Mouse (Mus musculus): ENCODE results near the gene Smtn.

Smtn gene

DNA sequence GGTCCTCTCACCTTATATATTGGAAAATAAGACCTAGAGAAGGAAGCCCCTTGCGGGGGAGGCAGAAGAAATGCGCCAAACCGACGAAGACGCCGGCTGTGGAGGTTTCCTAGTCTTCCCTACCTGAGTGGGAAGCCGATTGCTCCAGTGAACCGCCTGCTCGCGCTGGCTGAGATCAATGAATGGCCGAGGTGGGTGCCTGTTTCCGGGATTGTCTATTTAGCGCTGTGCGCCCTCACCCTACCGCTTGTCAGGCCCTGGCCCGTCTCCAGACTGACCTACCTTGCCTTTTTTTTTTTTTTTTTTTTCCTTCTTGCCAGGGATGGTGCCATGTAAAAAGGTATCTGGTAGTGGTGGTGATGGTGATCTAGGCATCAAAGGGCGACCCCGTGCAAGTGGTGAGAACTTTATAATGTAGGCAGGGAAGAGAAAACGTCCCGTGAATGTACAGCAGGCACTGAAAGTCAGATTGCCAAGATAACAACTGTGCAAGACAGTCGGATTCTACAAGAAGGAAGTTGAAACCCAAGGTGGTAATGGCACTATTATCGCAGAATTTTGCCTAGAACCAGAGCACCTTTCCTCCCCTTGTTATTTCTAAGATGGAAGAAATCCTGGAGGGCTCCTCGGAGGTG lies at the start of gene Smtn:
TSS of gene Smtn (minus strand) at position 162 of the 635 bp plus-strand sequence.
- no peak for DNase-seq (ENCODE audit: low spot score in 2 of 2)

DNA sequence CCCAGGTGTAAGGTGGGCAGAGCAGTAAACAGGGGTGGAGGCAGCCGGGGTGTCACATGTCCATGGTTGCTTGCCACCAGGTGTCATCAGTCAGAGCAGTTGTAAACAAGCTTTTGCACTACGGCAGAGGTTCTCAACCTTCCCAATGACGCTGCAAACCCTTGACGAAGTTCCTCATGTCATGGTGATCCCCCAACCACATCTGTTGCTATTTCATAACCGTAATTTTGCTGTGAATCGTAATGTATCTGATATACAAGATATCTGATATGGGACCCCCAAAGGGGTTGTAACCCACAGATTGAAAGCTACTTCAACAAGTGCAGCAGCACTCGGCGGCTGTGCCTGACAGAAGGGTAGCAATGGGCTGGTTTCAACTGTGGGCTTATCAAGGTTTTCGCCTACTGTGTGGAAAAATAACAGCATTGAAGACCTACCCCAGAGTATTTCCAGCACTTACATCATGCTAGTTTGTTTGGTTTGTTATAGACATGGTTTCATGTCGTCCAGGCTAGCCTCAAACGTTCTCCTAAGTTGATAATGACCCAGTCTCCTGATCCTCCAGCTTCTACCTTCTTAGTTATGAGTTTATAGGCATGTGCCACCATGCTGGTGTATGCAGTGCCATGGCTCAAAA lies 47.7 kb upstream of the Smtn start:
- no peak for DNase-seq (ENCODE audit: low spot score in 2 of 2)

DNA sequence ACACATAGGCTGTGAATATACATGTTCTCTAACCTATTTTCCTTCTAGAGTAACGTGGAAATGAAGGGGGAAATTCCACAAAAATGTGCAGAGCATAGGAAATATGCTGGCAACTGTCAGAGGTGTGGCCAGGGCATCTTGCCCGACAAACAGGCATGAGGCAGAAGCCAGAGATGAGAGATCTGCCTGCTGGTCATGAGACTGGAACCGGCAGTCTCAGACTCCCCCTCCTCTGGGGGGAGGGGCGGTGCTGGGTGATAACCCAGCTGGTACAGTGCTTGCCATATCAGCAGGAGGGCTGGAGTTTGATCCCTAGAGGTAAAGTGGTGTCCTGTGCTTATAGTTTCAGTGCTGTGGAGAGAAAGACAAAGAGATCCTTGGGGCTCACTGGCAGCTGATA lies 46.9 kb upstream of the Smtn start:
- peak in 1 of 2 experiments; percentile 3 for DNase-seq (ENCODE audit: low spot score in 2 of 2)

DNA sequence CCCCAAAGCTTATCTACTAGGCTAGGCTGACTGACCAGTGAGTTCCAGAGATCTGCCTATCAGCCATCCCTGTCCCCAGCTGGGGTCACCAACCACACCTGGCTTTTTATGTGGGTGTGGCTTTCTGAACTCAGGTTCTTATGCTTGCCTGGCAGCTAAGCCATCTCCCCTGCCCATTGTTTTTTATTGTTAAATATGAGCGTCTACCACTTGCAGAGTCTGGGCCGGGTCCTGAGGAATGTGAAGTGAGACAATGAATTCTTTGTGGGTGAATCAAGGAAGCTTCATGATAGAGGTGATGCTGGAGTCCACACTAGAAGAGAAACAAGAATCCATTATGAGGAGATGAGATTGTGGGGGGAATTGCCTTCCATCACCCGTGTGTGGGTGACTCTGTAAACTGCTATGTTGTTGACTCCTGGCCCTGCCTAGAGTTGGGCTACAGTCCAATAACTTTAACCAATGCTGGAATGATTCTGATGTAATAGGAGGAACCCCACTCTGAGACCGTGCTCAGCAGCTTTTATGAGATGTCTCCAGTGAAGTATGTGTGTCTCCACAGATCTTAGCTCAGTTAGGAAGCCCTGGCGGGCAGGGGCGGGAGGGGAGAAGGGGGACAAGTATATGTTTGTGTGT lies 45.7 kb upstream of the Smtn start:
- no peak for DNase-seq (ENCODE audit: low spot score in 2 of 2)

DNA sequence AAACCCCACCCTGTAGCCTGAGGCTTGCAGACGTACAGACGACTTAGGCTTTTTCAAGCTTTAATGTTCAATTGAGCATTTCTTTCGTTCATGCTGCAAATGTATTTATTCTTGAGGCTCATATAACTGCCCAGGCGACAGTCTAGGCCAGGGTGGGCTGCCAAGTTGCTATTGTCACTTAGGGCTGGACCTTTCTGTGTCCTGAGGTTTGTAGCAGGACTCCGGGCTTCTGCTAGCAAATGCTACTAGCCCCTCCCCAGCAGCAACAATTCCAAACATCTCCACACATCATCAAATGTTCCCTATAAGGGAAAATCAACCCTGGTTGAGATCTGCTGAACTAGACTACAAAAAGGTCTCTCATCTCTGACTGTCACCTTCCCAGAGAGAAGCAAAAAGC lies 42.7 kb upstream of the Smtn start:
- no peak for DNase-seq (ENCODE audit: low spot score in 2 of 2)

DNA sequence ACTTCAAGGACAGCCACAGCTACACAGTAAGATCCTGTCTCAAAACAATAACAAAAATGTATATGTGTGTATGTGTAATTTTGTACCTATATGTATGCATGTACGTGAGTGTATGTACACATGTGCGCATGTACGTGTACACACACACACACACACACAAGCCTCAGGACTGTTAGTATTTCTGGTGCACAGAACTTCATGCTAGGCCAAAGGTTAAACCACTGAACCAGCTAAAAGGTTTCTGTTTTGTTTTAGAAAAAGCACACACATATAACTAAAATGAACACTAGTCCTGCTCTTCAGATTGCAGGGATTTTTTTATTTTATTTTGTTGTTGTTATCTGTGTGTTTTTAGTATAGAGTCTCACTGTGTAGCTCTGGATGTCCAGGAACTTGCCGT lies 41.5 kb upstream of the Smtn start:
- DNase-seq (ENCODE audit: low spot score in 2 of 2): no peak

DNA sequence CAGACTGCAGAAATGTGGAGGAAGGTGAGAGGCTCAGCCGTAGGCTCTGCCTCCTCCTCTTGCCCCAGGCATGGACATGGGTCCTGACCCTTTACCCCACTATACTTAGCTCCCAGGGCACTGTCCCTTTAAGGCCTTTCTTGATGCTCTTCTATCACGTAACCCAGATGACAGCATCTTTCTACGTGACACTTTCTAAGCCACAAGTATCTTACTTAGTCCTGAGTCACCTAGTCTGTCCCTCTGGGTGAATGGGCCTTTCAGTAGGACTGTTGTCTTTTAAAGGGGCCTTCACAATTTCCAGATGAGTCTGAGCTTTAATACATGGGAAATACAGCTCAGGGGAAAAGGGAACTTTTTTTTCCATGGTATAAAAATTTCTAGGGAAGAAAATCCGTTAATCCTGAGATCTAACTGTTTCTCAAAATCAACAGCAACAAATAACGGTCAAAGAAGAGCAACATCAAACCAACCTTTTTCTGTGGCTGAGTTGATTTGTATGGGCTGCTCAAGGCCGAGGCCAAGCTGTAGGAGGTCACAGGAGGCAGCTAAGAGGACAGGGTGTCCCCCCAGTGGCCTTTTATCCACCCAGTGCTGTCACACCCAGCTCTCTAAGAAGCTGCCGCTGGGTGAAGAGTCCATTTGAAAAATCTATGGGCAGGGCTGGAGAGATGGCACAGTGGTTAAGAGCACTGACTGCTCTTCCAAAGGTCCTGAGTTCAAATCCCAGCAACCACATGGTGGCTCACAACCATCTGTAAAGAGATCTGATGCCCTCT lies 40.1 kb upstream of the Smtn start:
- no peak for DNase-seq (ENCODE audit: low spot score in 2 of 2)

DNA sequence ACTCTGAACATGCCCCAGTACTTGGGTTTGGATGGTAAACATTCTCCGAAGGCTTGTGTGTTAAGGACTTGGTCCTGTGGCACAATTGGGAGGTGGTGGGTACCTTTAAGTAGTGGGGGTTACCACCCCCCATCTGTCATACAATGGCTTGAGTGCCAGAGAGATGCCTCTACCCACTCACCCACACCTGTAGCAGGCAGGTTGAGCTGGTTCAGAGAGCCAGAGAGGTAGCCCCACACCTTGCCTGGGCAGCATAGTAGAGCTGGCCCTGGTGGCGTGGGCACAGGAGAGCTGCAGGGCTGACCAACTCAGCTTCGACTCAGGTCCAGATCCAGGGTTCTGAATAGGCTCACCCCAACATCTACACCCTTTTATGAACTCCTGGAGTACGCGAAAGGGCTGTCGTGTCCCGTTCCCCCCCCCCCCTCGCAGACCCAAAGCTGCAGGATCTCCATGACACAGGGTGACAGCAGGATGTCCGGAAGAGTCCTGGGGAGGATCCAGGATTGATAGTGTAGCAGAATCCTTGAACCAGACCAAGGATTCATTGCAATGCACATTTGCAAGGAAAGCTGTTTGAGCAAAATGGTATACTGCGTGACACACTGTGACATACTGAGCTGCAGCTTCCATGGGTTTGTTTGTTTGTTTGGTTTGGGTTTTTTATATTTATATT lies 37.8 kb upstream of the Smtn start:
- DNase-seq (ENCODE audit: low spot score in 2 of 2): no peak

DNA sequence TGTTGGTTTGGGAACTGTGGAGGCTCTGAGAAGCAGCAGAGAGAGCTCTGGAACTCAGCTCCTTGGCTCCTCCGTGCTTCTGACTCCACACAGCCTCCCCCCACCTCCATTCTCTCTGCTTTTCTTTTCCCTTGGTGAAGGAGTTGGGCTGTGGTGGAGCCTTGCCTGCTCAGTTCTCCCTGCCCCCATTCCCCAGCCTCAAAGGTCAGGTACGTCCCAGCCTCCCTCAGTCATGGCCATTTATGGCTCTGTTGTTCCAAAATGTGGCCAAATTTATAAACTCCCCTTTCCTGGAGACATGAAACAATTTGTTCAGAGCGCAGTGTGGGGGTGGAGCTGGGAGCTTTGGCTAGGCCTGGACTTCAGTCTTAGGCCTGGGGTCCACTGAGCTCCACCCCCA lies 34.8 kb upstream of the Smtn start:
- no peak for DNase-seq (ENCODE audit: low spot score in 2 of 2)

DNA sequence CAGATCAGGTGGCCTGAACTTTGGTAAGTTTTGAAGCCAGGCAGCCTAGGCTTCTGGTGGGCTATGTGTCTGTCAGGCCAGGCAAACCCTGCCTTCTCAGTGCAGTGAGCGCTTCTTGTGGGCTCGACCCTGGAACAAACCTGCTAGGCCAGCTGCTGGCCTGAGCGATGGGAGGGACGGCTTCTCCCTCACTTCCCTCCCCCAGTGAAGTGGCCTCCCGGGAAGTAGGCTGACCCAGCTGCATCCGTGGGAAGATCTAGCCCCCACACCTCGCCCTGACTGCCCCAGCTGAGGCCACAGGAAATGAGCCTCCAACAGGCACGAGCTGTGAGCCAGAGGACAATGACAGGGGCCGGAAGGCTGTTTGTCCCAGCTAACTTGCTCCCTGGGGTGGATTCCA lies 32.7 kb upstream of the Smtn start:
- DNase-seq (ENCODE audit: low spot score in 2 of 2): peak in 1 of 2 experiments; percentile 5

DNA sequence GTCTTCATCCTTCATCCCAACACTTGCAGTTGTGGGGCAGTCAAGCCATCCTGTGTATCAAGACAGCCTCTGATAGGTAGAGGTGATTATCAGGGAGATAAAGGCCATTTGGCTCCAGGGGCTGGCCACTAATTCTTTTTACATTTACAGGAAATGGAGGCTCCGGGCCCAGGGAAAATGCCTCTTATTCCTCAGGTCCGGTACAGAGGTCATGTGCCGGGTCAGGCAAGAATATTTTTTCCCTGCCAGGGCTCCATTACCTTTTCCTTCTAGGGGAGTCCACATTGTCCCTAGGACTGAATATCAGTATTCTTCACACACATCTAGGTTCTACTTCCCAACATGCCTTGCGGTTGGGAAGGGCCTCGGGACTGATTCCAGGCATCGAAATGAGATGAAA lies 31.8 kb upstream of the Smtn start:
- no peak for DNase-seq (ENCODE audit: low spot score in 2 of 2)

DNA sequence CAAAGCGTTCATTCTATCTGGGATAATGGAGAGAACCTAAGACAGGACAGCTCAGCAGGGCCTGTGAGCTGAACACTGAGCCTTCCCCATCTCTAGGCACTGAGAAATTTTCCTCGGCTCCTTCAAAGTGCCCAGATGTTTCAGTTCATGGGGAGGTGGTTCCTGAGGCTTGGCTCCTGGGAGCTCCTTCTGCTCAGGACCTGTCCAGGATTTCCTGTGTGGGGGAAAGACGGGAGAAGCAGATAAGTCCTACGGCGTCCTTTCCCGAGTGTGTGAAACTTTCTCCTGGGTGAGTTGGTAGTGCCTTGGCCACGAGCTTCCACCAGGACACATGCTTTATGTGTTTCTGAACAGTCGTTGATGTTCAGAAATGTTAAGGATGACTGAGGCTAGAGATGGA lies 29.9 kb upstream of the Smtn start:
- DNase-seq (ENCODE audit: low spot score in 2 of 2): no peak

DNA sequence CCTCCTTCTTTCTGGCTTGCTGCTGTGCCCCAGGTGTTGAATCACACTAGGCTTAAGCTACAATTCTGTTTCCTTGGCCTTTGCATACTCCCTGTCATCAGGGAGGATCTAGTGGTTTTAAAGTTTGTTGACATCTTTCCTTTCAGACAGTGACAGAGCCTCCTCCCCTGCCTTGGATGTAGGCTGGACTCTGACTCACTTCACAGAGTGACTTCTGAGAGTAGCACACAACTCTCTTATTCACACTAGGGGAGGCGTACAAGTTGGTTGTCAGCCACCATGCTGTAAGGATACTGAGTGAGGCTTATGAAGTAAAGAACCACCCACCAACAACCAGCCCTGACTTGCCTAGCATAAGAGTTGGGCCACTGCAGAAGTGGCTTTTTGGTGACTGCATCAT lies 27.5 kb upstream of the Smtn start:
- no peak for DNase-seq (ENCODE audit: low spot score in 2 of 2)

DNA sequence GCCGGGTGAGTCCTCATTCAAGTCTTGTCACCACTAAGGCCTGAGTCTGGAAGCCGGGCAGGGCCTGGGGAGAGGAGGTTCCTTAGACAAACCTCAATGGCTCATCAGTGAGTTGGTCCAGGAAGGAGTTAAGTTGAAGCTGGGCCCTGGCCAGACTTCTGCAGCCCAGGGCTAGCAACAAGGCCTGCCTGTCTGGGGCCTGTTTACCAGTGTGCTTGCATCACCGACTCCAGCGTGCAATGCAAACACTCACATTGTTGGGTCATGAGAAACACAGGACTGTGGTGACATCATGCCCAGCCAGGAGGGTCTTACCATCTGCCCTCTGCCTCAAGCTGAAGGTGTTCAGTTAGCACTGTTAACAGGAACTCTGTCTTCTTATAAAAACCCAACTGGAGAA lies 25.6 kb upstream of the Smtn start:
- DNase-seq (ENCODE audit: low spot score in 2 of 2): no peak

DNA sequence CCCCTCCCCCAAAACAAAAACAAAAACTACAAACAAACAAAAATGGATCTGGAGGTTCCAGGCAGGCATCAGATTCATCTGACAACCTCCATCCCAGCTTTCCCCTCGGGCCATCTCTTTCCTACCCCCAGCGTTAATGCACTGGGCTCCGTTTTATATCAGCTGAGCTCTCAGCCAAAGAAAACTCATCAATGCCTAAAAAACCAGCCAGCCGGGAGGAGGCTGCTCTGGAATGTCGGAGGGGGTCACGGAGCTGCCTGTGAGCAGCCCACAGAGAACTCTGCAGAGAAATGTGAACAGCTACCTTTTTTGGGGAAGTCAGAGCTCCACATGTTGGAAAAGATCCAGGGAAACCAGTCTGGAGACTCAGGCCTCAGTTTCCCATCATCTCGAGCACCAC lies 24.0 kb upstream of the Smtn start:
- DNase-seq (ENCODE audit: low spot score in 2 of 2): no peak

DNA sequence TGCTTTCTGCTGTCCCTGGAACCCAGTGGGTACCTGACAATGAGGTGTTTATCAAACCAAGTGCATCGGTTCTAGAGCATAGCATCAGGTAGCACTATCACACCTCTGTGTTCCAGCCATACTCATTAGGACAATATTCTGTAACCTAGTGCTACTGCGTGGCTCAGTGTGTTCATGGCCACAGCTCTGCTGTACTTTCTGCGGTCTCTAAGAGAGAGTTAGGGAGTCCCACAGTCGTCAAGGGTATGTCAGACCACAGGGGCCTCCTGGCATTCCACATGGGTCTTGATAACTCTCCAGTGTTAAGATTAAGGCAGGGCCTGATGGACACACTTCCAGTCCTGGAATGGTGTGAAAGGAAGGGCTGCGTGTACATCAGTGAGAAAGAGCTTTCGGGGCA lies 23.4 kb upstream of the Smtn start:
- no peak for DNase-seq (ENCODE audit: low spot score in 2 of 2)

DNA sequence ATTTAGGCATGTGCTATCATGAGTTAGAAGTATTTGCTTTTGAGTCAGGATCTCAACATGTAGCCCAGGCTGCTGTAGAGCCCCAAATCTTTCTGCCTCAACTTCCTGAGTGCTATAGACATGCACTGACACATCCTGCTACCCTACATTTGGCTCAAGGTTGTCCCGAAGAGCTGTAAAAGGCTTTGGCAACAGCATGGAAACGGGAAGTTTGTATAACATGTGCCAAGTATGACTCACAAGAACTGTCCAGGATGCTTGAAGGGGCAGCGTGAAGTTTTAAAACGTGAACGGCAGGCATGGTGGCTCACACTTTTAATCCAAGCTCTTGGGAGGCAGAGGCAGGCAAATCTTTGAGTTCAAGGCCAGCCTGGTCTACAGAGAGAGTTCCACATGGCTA lies 19.8 kb upstream of the Smtn start:
- DNase-seq (ENCODE audit: low spot score in 2 of 2): no peak

DNA sequence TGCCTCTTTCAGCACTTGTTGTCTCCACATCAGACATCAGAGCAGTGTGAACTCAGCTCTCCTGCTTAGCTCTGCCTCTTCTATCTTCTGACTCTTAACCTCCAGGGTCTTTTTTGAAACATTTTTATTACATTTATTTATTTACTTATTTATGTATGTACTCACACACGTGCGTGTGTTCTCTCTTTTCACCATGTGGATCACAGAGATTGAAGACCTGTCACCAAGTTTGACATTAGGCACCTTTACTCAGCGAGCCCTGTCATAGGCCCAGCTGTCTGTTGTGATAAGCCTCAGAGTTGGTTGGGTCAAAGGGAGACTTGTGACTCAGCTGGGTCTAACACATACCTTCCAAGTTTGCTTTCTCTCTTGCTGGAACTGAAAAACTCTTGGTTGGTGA lies 17.4 kb upstream of the Smtn start:
- DNase-seq (ENCODE audit: low spot score in 2 of 2): no peak

DNA sequence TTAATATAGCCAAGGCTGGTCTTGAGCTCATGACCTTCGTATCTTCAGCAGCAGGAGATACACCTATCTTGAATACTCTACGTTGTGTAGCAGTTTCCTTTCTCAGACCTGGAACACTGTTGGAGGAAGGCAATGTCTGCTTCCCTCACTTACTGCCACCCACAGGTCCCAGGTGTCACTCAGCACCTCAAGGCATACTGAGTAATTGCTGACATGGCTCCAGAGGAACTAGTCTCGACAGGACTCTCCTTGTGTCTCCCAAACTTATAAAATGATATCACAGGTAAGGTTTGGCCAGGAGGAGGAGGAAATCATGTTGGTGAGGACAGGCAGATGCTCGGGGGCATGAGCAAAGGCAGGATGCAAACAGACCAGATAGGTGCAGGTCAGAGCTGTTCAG lies 14.6 kb upstream of the Smtn start:
- DNase-seq (ENCODE audit: low spot score in 2 of 2): no peak

DNA sequence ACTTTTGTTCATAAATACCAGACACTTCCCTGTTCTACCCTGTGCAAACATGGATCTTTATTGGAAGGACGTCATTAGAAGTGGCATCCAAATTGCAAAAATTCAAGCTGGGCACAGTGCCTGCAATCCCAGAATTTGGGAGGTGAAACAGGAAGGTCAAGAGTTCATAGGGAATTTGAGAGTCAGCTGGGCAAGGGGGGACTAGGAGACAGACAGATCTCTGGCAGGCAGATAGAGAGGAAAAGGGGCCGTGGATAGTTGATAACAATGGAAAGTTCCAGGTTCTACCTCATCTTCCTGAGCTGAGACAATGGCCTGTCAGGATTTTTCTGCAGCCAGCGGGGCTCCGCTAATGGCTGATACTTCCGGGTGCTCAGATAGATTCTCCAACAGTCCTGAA lies 9.4 kb upstream of the Smtn start:
- DNase-seq (ENCODE audit: low spot score in 2 of 2): no peak

DNA sequence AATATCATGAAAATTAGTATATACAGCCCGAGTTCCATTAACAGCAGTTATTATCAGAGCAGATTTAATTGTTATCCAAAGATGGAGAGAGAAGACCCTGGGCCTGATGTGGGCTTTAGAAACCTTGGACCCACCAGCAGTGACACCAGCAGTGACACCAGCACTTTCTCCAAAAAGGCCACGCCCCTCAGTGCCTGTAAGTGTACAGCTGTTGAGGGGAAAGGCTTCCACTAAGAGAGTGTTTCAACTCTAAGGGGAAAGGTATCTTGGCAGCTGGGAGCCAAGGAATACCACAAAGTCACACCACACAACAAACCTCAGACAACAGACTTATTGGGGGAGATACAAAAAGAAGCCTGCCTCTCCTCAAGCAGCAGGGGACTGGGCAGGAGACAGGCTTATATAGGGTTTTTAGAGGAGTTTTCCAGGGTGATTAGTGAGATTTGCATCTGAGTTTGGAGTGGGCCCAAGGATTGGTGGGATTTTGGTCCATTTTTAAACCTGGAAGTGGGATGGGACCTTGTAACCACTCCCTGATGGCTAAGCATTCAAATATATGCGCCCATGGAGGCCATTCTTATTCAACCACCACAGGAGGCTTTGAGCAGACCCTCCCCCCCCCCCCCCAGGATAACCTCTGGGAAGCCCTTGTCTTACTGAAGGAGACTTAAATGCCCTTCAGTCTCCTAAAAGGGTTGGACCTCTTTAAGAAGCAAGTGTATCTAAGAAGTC lies 8.3 kb upstream of the Smtn start:
- no peak for DNase-seq (ENCODE audit: low spot score in 2 of 2)

DNA sequence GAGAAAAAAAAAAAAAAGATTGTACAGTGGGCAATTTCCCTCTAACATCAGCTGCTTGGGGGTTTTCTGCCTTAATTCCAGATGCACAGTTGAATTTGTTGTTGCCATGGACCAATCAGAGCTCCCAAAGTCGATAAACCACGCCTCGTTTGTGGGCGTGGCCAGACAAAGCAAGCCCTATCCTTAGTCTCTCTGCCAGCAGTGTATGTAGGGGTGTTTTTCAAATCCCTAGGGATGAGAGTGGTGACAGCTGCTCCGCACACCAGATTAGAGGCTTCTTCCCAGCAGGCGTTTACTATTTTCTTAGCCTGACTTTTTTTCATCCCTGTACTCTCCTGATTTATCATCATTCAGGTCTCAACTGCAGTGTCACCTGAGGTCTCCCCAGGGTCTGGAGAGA lies 7.6 kb upstream of the Smtn start:
- DNase-seq (ENCODE audit: low spot score in 2 of 2): no peak

Measured in cerebellum, postnatal 4 days (tissue).